Mouse (Mus musculus) E14TG2a.4 (cell line): ENCODE data around the gene Ggct.

Experiments
- H3K27me3 ChIP-seq: 2 replicates; pipeline ENCODE4 v1.6.1; 2014; ENCODE audit warnings: low read length, control low read depth; ENCODE audit not compliant: insufficient read depth
- H3K36me3 ChIP-seq: 2 replicates; pipeline ENCODE4 v1.6.1; 2014; ENCODE audit warnings: low read length, control low read depth; ENCODE audit not compliant: insufficient read depth
- H3K4me1 ChIP-seq: replicated peaks from 2 replicates; pipeline ENCODE4 v1.6.1; 2014; ENCODE audit warnings: low read depth, low read length, control low read depth
- H3K4me3 ChIP-seq: replicated peaks from 2 replicates; pipeline ENCODE4 v1.5.1; 2014; ENCODE audit warnings: mild to moderate bottlenecking, low read length
- H3K9me3 ChIP-seq: 2 replicates; pipeline ENCODE4 v1.6.1; 2014; ENCODE audit warnings: low read length, control low read depth
- CTCF ChIP-seq: conservative IDR thresholded peaks from 2 replicates; pipeline ENCODE4 v1.5.1; 2014; ENCODE audit warnings: low read length
- NANOG ChIP-seq: IDR thresholded peaks from 2 replicates; pipeline ENCODE4 v1.6.1; 2014; ENCODE audit warnings: borderline replicate concordance, low read length, mixed read lengths
- POU5F1 ChIP-seq: IDR thresholded peaks from 2 replicates; pipeline ENCODE4 v1.6.1; 2014; ENCODE audit warnings: low read length, borderline replicate concordance

The Ggct gene

GRCm38 (mm10) chr6:55018417-55018816, 25.7 kb upstream of the Ggct start:
- Histone ChIP-seq H3K36me3 (no peaks in the 10 kb centered on the region), H3K4me3 (peak overlapping the region; percentile 32; the same call in 1 of the 2 replicates), H3K4me1 (peaks cover 47% of the 10 kb centered on the region), H3K9me3 (no peaks in the 10 kb centered on the region), H3K27me3 (no peaks in the 10 kb centered on the region)
- TF ChIP-seq NANOG (no peak), CTCF (no peak), POU5F1 (no peak)

- H3K36me3 ChIP-seq: no peaks in the 10 kb centered on the region
- no peaks in the 10 kb centered on the region for H3K27me3 ChIP-seq
- TF ChIP-seq CTCF (peak; percentile 86), NANOG (no peak), POU5F1 (no peak)
- H3K9me3 ChIP-seq: no peaks in the 10 kb centered on the region
- peaks cover 46% of the 10 kb centered on the region for H3K4me1 ChIP-seq
- no peak overlapping the region for H3K4me3 ChIP-seq
These were observed 24.2 kb upstream of the Ggct start for GRCm38 (mm10) chr6:55016710-55017583.

GRCm38 (mm10) chr6:55016236-55016635, 23.5 kb upstream of the Ggct start:
- no peak for TF ChIP-seq POU5F1
- TF ChIP-seq NANOG: no peak
- TF ChIP-seq CTCF: no peak
- Histone ChIP-seq H3K36me3 (no peaks in the 10 kb centered on the region), H3K4me1 (peaks cover 38% of the 10 kb centered on the region)

DNA sequence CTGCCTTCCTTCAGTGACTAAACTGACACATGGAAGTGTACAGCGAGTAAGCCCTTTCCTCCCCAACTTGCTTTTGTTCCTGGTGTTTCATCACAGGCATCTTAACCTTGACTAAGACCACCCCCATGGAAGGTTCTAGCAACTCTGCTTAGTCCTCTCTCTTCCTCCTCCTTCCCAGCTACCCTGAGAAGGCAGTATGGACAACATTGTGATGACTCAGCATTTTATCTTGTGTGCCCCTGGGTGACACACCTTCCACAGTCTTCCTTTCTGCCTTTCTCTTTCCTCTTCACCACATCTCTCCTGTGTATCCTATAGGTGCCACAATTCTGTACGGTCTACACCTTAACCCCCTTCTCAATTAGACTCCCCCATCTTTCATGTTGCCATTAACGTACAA, 21.4 kb upstream of the Ggct start:
- H3K36me3 ChIP-seq: no peaks in the 10 kb centered on the region
- no peaks in the 10 kb centered on the region for H3K27me3 ChIP-seq
- no peak overlapping the region for H3K4me3 ChIP-seq
- no peak for TF ChIP-seq NANOG
- H3K9me3 ChIP-seq: no peaks in the 10 kb centered on the region
- peaks cover 44% of the 10 kb centered on the region for H3K4me1 ChIP-seq

More at GRCm38 (mm10) chr6:55016236-55016635, 23.5 kb upstream of the Ggct start:
- no peaks in the 10 kb centered on the region for H3K27me3 ChIP-seq
- no peaks in the 10 kb centered on the region for H3K9me3 ChIP-seq
- H3K4me3 ChIP-seq: no peak overlapping the region

- peaks cover 29% of the 10 kb centered on the region for H3K4me1 ChIP-seq
- no peak for TF ChIP-seq POU5F1
- TF ChIP-seq NANOG: no peak
- no peak for TF ChIP-seq CTCF
- H3K36me3 ChIP-seq: no peaks in the 10 kb centered on the region
- H3K4me3 ChIP-seq: no peak overlapping the region
- H3K27me3 ChIP-seq: peaks cover 10% of the 10 kb centered on the region
- H3K9me3 ChIP-seq: peaks cover 6% of the 10 kb centered on the region; the same call in 1 of the 2 replicates
These were observed 19.8 kb upstream of the Ggct start for GRCm38 (mm10) chr6:55012516-55012915.

DNA sequence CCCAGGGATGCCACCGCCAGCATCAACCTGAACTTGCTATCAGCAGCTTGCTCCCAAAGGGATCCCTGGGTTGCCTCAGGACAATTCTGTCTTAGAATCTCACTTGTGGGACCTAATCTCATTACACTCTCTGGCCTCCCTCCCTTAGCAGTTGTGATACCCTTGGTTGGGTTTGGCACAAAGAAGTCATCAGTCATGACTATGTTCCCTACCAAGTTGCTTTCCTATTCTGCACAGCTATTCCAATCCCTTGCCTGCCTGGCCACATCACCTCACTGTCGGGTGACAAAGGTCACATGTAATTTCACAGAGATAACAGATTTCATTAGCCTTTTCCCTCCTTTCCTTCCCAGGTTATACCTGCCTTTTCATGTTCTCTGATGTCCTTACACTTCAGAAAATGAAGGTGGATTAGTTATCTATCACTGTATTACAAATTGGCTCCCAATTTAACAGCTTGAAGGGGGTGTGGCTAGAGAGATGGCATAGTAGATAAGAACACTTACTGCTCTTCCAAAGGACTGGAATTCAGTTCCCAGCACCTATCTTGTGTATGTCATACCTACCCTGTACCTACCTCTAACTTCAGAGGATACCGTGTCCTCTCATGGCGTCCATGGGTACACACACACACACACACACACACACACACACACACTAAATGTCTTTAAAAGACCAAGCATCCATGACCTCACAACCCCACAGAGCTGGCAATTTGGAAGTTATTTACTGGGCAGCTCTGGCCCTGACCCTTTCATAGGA, 17.8 kb upstream of the Ggct start:
- H3K9me3 ChIP-seq: peaks cover 6% of the 10 kb centered on the region; the same call in 1 of the 2 replicates
- H3K4me3 ChIP-seq: no peak overlapping the region
- H3K36me3 ChIP-seq: no peaks in the 10 kb centered on the region
- H3K4me1 ChIP-seq: peaks cover 11% of the 10 kb centered on the region
- peaks cover 10% of the 10 kb centered on the region for H3K27me3 ChIP-seq
- no peak for TF ChIP-seq POU5F1
- no peak for TF ChIP-seq NANOG
- TF ChIP-seq CTCF: no peak

DNA sequence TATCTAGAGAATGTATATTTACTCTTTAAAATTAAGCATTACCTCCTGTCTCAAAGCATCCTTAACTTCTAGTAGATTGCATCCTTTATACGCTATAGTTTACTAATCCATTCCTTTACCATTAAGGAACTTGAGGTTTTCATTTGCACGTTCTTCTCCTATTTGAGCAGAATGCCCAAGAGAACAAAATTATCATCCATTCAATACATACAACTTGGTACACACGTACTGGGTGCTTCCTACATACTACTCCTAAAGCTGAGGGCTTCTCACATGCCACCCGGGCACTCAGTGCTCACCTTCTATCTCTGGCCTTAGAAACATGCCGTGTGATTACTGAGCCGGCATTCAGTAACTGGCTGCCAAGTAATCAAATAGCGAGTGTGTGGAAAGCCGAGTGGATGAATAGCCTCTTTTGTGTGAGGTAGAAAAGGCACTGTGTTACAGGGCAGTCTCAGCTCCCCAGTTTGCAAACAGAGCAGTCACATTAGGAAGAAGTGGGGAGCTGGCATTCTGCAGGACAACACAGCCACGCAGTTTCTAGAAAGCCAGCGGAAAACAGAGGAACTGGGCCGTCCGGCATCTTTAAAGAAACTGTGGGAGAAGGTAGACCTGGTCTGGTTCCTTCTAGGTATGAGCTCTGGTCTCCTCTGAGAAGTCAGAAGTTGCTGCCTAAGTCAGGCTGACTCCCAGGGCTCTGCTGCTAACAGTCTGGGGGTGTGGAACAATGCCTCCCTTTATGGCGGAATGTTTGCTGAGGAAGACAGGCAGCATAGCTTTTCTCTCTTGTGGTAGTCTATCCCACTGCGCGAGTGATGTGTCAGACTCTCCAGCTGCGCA, 16.9 kb upstream of the Ggct start:
- peaks cover 6% of the 10 kb centered on the region; the same call in 1 of the 2 replicates for H3K9me3 ChIP-seq
- H3K27me3 ChIP-seq: peaks cover 10% of the 10 kb centered on the region
- H3K4me1 ChIP-seq: peaks cover 9% of the 10 kb centered on the region
- no peak for TF ChIP-seq CTCF
- no peak for TF ChIP-seq NANOG
- TF ChIP-seq POU5F1: no peak
- H3K4me3 ChIP-seq: no peak overlapping the region
- H3K36me3 ChIP-seq: no peaks in the 10 kb centered on the region

DNA sequence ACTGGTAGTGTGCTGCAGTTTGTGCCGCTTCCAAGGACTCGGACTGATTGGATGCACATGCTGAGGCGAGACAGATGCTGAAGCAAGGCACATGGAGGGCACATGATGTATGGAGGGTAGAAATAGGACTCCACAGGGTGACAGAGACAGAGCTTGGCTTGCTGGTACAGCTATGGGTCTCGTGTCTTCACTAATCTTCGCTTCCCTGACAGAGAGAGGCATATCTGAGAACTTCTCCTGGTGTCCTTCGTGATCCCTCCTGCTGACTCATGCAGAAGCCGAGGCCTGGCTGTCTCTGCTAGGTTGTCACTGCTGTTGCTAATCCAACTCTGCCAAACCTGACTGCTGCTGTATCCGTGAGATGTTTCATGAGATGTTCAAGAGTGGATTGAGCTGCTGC, 15.7 kb upstream of the Ggct start:
- Histone ChIP-seq H3K4me1 (peaks cover 9% of the 10 kb centered on the region), H3K9me3 (peaks cover 6% of the 10 kb centered on the region; the same call in 1 of the 2 replicates), H3K27me3 (peaks cover 10% of the 10 kb centered on the region), H3K36me3 (no peaks in the 10 kb centered on the region), H3K4me3 (no peak overlapping the region)
- no peak for TF ChIP-seq POU5F1
- TF ChIP-seq CTCF: no peak
- no peak for TF ChIP-seq NANOG
